Mouse (Mus musculus) ovary, adult 2 months (tissue): ENCODE measurements around the gene Mat2a. TPM values are rescaled to one million over a fixed set of nuclear protein-coding genes. Genes with fewer than 3 reads are reported as not detected.

Experiments used
- polyA plus RNA-seq: library from polyadenylated mRNA; depleted of rRNA; stranded (reverse); fragments of >200 nt; gene quantifications from 2 replicates; pipeline ENCODE4 v1.2.3, GENCODE M21; 2012; rRNA removed

Gene Mat2a
- polyA plus RNA-seq: 88.6 and 104 TPM in 2 replicates

DNA sequence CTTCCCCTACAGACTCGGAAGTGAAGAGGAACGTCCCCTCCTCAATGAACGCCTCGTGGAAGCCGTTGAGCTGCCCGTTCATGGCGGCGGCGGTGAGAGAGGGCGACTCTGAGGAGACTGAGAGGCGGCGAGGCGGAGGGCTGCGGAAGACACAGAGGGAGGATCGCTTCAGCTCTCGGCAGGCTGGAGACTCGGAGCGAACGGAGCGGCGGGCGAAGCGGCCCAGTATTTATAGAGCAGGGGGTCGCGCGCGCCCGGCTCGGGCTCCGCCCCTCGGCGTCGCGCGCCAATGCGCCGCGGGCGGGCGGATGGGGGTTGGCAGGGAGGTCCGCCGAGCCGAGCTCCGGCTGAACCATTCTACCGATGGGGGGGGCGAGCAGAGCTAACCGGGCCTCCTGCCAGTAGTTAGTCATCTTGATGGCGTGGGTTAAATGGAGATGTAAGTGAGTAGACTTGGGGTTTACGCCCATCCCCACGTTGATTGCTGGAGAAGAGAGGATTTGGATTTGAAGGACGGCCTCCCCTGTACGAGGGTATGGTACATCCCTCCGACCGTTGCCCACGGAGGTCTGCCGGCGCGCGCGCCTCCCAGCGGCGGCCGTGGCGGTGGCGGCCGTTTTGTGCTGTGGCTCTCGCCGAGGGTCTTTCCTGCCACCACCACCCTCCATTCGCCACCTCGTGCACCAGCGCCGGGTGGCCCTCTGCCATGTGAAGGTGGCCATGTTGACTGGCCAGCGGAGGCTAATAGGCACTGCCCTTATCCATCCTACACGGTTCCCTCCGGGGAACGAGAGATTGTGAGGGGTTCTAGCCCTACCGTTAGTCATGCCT, at the start of gene Mat2a:
Gene Mat2a (minus strand): TSS at position 204 of the 831 bp plus-strand sequence.

DNA sequence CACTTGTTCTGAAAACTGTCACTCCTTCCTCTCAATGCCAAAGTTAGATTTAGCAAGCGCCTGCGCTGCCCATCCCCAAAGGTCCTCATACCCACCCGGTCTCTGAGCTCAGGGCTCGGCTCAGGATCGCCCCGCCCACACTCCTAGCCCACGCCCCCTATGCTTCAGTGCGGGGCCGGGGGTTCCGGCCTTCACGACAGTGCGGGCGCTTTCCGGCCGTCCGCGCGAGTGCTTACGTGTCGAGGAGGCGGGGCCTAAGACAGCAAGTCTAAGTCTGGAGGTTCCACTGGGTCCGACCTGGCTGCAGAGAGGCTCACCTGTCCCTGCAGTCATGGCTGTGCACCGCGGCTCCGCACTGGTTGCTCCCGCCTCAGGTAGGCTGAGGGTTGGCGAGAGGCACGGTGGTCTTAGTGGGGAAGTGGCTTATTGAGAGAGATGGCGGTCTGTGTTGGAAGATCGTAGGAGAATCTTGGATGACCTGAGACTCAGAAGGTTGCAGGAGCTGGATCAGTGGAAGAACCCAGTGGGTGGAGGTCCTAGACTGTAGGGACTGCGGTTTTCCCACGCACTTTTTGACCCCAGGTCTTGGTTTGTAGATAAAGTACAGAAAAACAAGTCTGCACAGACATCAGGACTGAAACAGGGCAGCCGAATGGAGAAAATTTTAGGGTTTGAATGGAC, 25.1 kb downstream of the Mat2a start, which contains the start of gene Ggcx:
Gene Ggcx (plus strand): TSS at position 233 of the 681 bp plus-strand sequence.

DNA sequence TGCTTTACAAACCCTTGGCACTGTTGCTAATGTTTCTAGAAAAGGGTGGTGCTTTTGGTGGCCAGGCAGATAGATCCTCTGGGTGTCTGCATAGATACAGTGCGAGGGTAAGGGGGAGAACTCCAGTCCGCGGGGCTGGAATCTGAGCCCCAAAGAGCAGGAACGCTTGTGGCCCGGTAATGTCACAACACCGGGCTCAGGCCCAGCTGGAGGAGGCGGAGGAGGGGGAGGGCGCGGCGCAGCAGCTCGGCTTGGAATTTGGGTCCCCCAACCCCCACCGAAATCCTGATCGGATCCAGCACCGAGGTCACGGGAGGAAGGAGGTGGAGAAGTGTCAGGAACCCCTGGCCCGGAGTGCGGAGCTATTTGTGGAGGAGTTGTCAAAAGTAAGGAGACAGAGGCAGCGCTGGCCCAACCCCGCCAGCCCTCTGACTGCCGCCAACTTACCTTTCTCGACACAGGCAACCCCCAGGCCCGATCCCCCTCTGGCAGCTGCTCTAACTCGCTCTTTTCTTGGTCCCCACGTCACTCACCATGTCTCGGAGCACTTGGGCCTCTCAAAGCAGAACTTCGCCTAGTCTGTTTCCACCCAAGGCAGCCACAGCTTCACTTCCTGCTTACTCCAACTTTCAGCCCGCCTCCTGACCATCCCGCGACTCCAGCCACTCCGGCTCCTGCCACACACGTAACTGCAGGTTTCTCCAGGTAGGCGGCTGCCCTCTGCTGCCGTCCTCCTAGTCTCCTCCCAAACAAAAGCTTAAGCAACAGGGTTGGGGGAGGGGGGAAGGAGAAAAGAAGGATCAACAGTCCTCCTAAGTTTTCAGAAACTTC, 49.2 kb downstream of the Mat2a start, which contains the start of gene Vamp8:
Gene Vamp8 (minus strand): TSS at position 763 of the 831 bp plus-strand sequence.

Other genes starting within 250 kb of the Mat2a start
- 22.5 and 23.5 TPM in 2 replicates for gene Atoh8, start 204.0 kb downstream of the Mat2a start, polyA plus RNA-seq
- 0.70 and 1.3 TPM in 2 replicates for gene Sftpb, start 134.9 kb downstream of the Mat2a start, polyA plus RNA-seq
- gene Usp39, start 94.4 kb downstream of the Mat2a start, polyA plus RNA-seq: 21.4 and 22.0 TPM in 2 replicates
- 20.0 and 22.8 TPM in 2 replicates for gene 0610030E20Rik, start 92.2 kb downstream of the Mat2a start, polyA plus RNA-seq
- gene Tmem150a, start 84.1 kb downstream of the Mat2a start, polyA plus RNA-seq: 60.2 and 70.6 TPM in 2 replicates
- gene Rnf181, start 72.6 kb downstream of the Mat2a start, polyA plus RNA-seq: 118 TPM in 2 replicates
- gene Vamp5, start 59.1 kb downstream of the Mat2a start, polyA plus RNA-seq: 24.6 and 38.9 TPM in 2 replicates
- gene Vamp8, start 48.9 kb downstream of the Mat2a start, polyA plus RNA-seq: 75.9 and 104 TPM in 2 replicates
- gene Ggcx, start 25.2 kb downstream of the Mat2a start, polyA plus RNA-seq: 26.2 and 28.1 TPM in 2 replicates
- 0.28 and 0.53 TPM in 2 replicates for gene Sh2d6, start 82.1 kb upstream of the Mat2a start, polyA plus RNA-seq
- gene Capg, start 104.8 kb upstream of the Mat2a start, polyA plus RNA-seq: 64.9 and 70.2 TPM in 2 replicates
- 16.1 and 24.5 TPM in 2 replicates for gene Elmod3, start 158.9 kb upstream of the Mat2a start, polyA plus RNA-seq
- 37.3 and 42.3 TPM in 2 replicates for gene Retsat, start 158.9 kb upstream of the Mat2a start, polyA plus RNA-seq
- 31.9 and 32.2 TPM in 2 replicates for gene Tgoln1, start 177.4 kb upstream of the Mat2a start, polyA plus RNA-seq